Mouse (Mus musculus): ENCODE results near the gene Fam118b. TPM values are rescaled to one million over a fixed set of nuclear protein-coding genes. Genes with fewer than 3 reads are reported as not detected.

Fam118b gene
- total RNA-seq, 2 experiments from 2014 or later: 17.7 to 23.8 TPM

Other genes starting within 250 kb of the Fam118b start
- gene St3gal4, start 148.5 kb downstream of the Fam118b start, total RNA-seq (2021): 10 to 100 TPM; 26.3 to 26.4 TPM
- gene Dcps, start 91.7 kb downstream of the Fam118b start, total RNA-seq (2021): 10 to 100 TPM; 16.4 to 16.7 TPM
- 10 to 100 TPM; 61.3 to 65.0 TPM for gene Srpr, start 67.6 kb downstream of the Fam118b start, total RNA-seq (2021)
- 1 to 10 TPM; 1.6 to 2.4 TPM for gene Tirap, start 67.5 kb downstream of the Fam118b start, total RNA-seq (2021)
- 10 to 100 TPM; 32.4 to 41.2 TPM for gene Foxred1, start 56.8 kb downstream of the Fam118b start, total RNA-seq (2021)
- gene Rpusd4, start 60 bp upstream of the Fam118b start, total RNA-seq (2021): 1 to 10 TPM; 8.4 to 8.8 TPM
- gene Cdon, start 153.3 kb upstream of the Fam118b start, total RNA-seq (2021): 1 to 10 TPM; 8.0 to 9.1 TPM

Measured in left cerebral cortex, postnatal 36 days (tissue).